Comparison of ENCODE assay signal across 18 mouse cellular contexts in the genomic region with DNA sequence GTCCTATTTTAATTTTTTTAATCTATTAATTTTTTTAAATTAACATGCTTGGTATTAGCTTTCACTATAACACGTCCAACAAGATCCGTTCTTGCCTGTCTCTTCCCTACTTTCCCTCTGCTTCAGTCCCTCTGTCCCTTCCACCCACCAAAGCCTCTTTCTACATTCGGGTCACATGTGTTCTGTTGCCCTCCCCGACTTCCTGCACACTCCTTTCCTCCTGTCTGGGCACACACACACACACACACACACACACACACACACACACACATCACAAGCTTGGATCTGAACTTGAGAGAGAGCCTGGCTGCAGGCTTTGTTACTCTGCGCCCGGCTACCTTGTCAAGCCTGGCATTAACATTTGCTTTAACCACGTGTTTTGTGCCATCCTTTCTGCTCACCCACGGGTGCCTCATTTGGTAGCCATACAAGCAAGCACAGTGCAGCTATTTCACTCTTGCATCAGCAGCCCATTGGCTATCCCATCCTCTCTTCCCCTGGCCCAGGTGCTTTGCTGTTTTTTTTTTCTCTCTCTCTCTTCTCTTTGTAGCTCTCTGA.
DNase-seq lines count a peak whose midpoint lies in the region; ATAC-seq and TF ChIP-seq lines count a peak whose summit lies in the region.
"Had no signal": no experiment of that assay in that cellular context is flagged by ENCODE, and none has a peak within 500 bp of the region (broad histone marks: within the 10 kb centered on the region; RNA-seq: fewer than 3 reads in every experiment).

No protein-coding gene starts in this region.

- peak overlapping the region; percentile 56; the same call in 1 of the 2 replicates for H3K27ac ChIP-seq in heart, embryonic 13.5 days (replicated peaks)
- H3K27ac ChIP-seq in heart, adult 2 months = no peak overlapping the region
- peak overlapping the region; percentile 25; the same call in 1 of the 2 replicates for H3K27ac ChIP-seq in embryonic facial prominence, embryonic 11.5 days (replicated peaks; ENCODE audit: low read depth, low read length)
- H3K27ac ChIP-seq: heart, embryonic 10.5 days; hindbrain, embryonic 13.5 days; liver, embryonic 12.5 days; neural tube, embryonic 15.5 days had no signal

- H3K79me2 ChIP-seq in heart, adult 2 months (replicated peaks; ENCODE audit: control insufficient read depth, insufficient read depth, low read length) = no peaks in the 10 kb centered on the region; the same call in 1 of the 2 replicates

- peaks cover 71% of the 10 kb centered on the region for H3K36me3 ChIP-seq in heart, embryonic 13.5 days
- peaks cover 2% of the 10 kb centered on the region for H3K36me3 ChIP-seq in heart, adult 2 months (ENCODE audit: control insufficient read depth, insufficient read depth, low read length)
- no peaks in the 10 kb centered on the region for H3K36me3 ChIP-seq in embryonic facial prominence, embryonic 11.5 days (replicated peaks; ENCODE audit: control insufficient read depth, insufficient read depth, low read depth, low read length)
- H3K36me3 ChIP-seq: G1E; hindbrain, embryonic 13.5 days; liver, embryonic 12.5 days; neural tube, embryonic 15.5 days had no signal

- TF ChIP-seq CTCF in heart, adult 2 months (IDR thresholded peaks at IDR 0.05) = no peak

- ATAC-seq in heart, embryonic 13.5 days (ENCODE audit: extremely low read depth, insufficient number of reproducible peaks, low FRiP score, low TSS enrichment) = no peak
- ATAC-seq in embryonic facial prominence, embryonic 11.5 days (replicated peaks; ENCODE audit: insufficient number of reproducible peaks, low FRiP score, low TSS enrichment, low read depth) = no peak
- ATAC-seq: liver, embryonic 12.5 days had no signal

- no peaks in the 10 kb centered on the region for H3K9me3 ChIP-seq in heart, embryonic 13.5 days
- H3K9me3 ChIP-seq in embryonic facial prominence, embryonic 11.5 days (replicated peaks; ENCODE audit: control insufficient read depth, low read length) = no peaks in the 10 kb centered on the region
- H3K9me3 ChIP-seq: embryonic facial prominence, embryonic 13.5 days; G1E; heart, embryonic 10.5 days; hindbrain, embryonic 13.5 days; liver, embryonic 12.5 days; neural tube, embryonic 15.5 days had no signal

- no peak overlapping the region for H3K9ac ChIP-seq in heart, embryonic 13.5 days
- no peak overlapping the region for H3K9ac ChIP-seq in heart, adult 2 months (ENCODE audit: low read depth, low read length)
- no peak overlapping the region for H3K9ac ChIP-seq in embryonic facial prominence, embryonic 11.5 days (replicated peaks; ENCODE audit: low read length)
- H3K9ac ChIP-seq: embryonic facial prominence, embryonic 13.5 days; hindbrain, embryonic 13.5 days; liver, embryonic 12.5 days; neural tube, embryonic 15.5 days had no signal

- no peak for DNase-seq in heart, adult 2 months
- peak; percentile 69 for DNase-seq in CD4-positive helper T cell, adult 2 months (ENCODE audit: low read depth, low spot score)
- DNase-seq in embryonic facial prominence, embryonic 11.5 days (ENCODE audit: low spot score) = no peak
- peak; percentile 12 to 37 for DNase-seq in thymus, adult 18-20 months
- DNase-seq in natural killer cell, adult 2 months (ENCODE audit: low spot score in 2 of 2) = no peak
- DNase-seq in adrenal gland, postnatal 4 days (ENCODE audit: low spot score in 2 of 2) = no peak
- DNase-seq in c-Kit-positive CD71-positive TER-119-positive erythroid progenitor cells, embryonic 14.5 days (ENCODE audit: low spot score) = no peak
- DNase-seq: adrenal gland, postnatal 14 days; cerebellum, postnatal 10 days; kidney, adult 11 months; kidney, postnatal 25 days had no signal

- no peak for TF ChIP-seq POLR2A in heart, adult 2 months (IDR thresholded peaks at IDR 0.05; ENCODE audit: insufficient read depth, low read depth, low read length)

- no peak overlapping the region for H3K4me2 ChIP-seq in heart, embryonic 13.5 days
- no peak overlapping the region for H3K4me2 ChIP-seq in embryonic facial prominence, embryonic 11.5 days (ENCODE audit: low read depth, low read length)
- H3K4me2 ChIP-seq: hindbrain, embryonic 13.5 days; liver, embryonic 12.5 days; neural tube, embryonic 15.5 days had no signal

- 74% methylated on average over 8 of the region's 8 CpGs for WGBS in heart, embryonic 13.5 days
- WGBS in heart, adult 2 months = 56% methylated on average over 8 of the region's 8 CpGs
- WGBS in embryonic facial prominence, embryonic 11.5 days = 45% methylated on average over 8 of the region's 8 CpGs

- H3K4me3 ChIP-seq in heart, embryonic 13.5 days = no peak overlapping the region
- H3K4me3 ChIP-seq in heart, adult 2 months = no peak overlapping the region
- H3K4me3 ChIP-seq in embryonic facial prominence, embryonic 11.5 days (ENCODE audit: low read depth, low read length) = no peak overlapping the region
- H3K4me3 ChIP-seq: embryonic facial prominence, embryonic 13.5 days; heart, embryonic 10.5 days; hindbrain, embryonic 13.5 days; liver, embryonic 12.5 days; neural tube, embryonic 15.5 days had no signal

- no peaks in the 10 kb centered on the region for H3K27me3 ChIP-seq in heart, embryonic 13.5 days (replicated peaks)
- no peaks in the 10 kb centered on the region for H3K27me3 ChIP-seq in heart, adult 2 months (ENCODE audit: control insufficient read depth, insufficient read depth, low read length)
- no peaks in the 10 kb centered on the region for H3K27me3 ChIP-seq in embryonic facial prominence, embryonic 11.5 days (ENCODE audit: control insufficient read depth, insufficient read depth, low read length)
- H3K27me3 ChIP-seq: embryonic facial prominence, embryonic 13.5 days; hindbrain, embryonic 13.5 days; liver, embryonic 12.5 days; neural tube, embryonic 15.5 days had no signal

- no peak for TF ChIP-seq EP300 in heart, adult 2 months (IDR thresholded peaks at IDR 0.05; ENCODE audit: insufficient read depth, low read depth, low read length)

- intact Hi-C loops in heart, adult 2 months (cut with DNase I) = loop anchor here (2.0 kb wide), 1 partner anchor 13 kb away; no protein-coding TSS in a partner anchor

- peaks cover 23% of the 10 kb centered on the region for H3K4me1 ChIP-seq in heart, embryonic 13.5 days
- 0 out of 2 replicates have a peak, but pooled peaks cover 3% of the 10 kb centered on the region for H3K4me1 ChIP-seq in heart, adult 2 months (ENCODE audit: control insufficient read depth, insufficient read depth, low read length)
- H3K4me1 ChIP-seq in embryonic facial prominence, embryonic 11.5 days (ENCODE audit: control insufficient read depth, insufficient read depth, low read length) = no peaks in the 10 kb centered on the region
- H3K4me1 ChIP-seq: hindbrain, embryonic 13.5 days; liver, embryonic 12.5 days; neural tube, embryonic 15.5 days had no signal

Comparison
In these comparisons a context has a peak if more than half of its experiments do, and no peak if none do; other contexts are left out.
1. DNase-seq: peak in CD4-positive helper T cell, adult 2 months (single experiment) and thymus, adult 18-20 months (2 of 2); none in heart, adult 2 months (0 of 2), embryonic facial prominence, embryonic 11.5 days (single experiment), natural killer cell, adult 2 months (0 of 2), adrenal gland, postnatal 4 days (0 of 2) and c-Kit-positive CD71-positive TER-119-positive erythroid progenitor cells, embryonic 14.5 days (single experiment).